Mouse (Mus musculus) intestine, embryonic 14.5 days (tissue): Measurements from ENCODE around the gene Tmem72. TPM values are rescaled to one million over a fixed set of nuclear protein-coding genes. Genes with fewer than 3 reads are reported as not detected.

Experiments
- ATAC-seq: fragments of 200-750 bp; cut with Nextera tagmentation; replicated peaks from 2 replicates; pipeline ENCODE4 v1.8.0; 2017; ENCODE audit warnings: low read depth, moderate number of reproducible peaks, moderate TSS enrichment, moderate library complexity; ENCODE audit not compliant: low FRiP score, low TSS enrichment
- DNase-seq: peaks from one replicate; pipeline ENCODE4 v3.0.0-alpha.2; 2018; ENCODE audit warnings: low spot score
- H3K27ac ChIP-seq: fragments of 300-500 bp; sonication (generic); 2 replicates; pipeline ENCODE4 v1.5.1; 2014; ENCODE audit warnings: low read depth, mild to moderate bottlenecking, control low read depth
- H3K27me3 ChIP-seq: fragments of 300-500 bp; sonication (generic); replicated peaks from 2 replicates; pipeline ENCODE4 v1.6.1; 2014; ENCODE audit warnings: low read length, control low read depth; ENCODE audit not compliant: control insufficient read depth, insufficient read depth
- H3K36me3 ChIP-seq: fragments of 300-500 bp; sonication (generic); 2 replicates; pipeline ENCODE4 v1.6.1; 2014; ENCODE audit warnings: low read length, control low read depth; ENCODE audit not compliant: control insufficient read depth, insufficient read depth
- H3K4me1 ChIP-seq: fragments of 300-500 bp; sonication (generic); replicated peaks from 2 replicates; pipeline ENCODE4 v1.6.1; 2014; ENCODE audit warnings: low read length, control low read depth, mixed read lengths; ENCODE audit not compliant: control insufficient read depth, insufficient read depth
- H3K4me2 ChIP-seq: fragments of 300-500 bp; sonication (generic); 2 replicates; pipeline ENCODE4 v1.6.1; 2014; ENCODE audit warnings: low read length
- H3K4me3 ChIP-seq: fragments of 300-500 bp; sonication (generic); 2 replicates; pipeline ENCODE4 v1.5.1; 2014; ENCODE audit warnings: low read depth, low read length, control low read depth, mixed read lengths
- H3K9ac ChIP-seq: fragments of 300-500 bp; sonication (generic); 2 replicates; pipeline ENCODE4 v1.6.1; 2014; ENCODE audit warnings: mild to moderate bottlenecking, low read length
- H3K9me3 ChIP-seq: fragments of 300-500 bp; sonication (generic); 2 replicates; pipeline ENCODE4 v1.6.1; 2016; ENCODE audit warnings: low read length, control low read depth; ENCODE audit not compliant: control insufficient read depth
- WGBS: fragments of 180-500 bp; shearing (Covaris S2); extraction: QIAGEN DNeasy Blood & Tissue Kit; methylation state at CpG from one replicate; pipeline ENCODE4 v1.1.7; 2014; 5-methylcytosine and 5-hydroxymethylcytosine counted together
- polyA plus RNA-seq: library from polyadenylated mRNA; unstranded; fragments of >200 nt; fragmentation: Nextera tagmentation; extraction: Ambion mirVana; gene quantifications from 2 replicates; pipeline ENCODE4 v1.2.1, GENCODE M21; 2014

Gene Tmem72
- polyA plus RNA-seq, 1 experiment from 2014 or later: 0.04 TPM

DNA sequence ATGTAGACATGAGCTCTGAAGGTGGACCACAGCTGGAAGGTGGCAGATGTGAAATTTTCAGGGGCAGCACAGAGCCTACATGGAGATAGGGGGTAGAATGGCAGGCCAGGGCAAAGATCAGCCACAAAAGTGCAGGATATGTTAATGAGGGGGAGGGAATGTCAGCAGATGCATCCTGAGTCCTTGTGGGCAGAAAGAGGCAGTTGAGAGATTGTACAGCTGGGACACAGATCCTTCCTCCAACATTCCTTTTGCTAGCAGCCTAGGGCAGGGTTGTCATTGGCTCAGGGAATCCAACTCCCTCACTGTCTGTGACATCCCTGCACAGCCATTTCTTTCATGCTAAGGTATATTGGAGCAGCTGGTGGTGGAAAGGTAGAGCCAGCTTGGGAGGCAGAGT lies 15.9 kb downstream of the Tmem72 start:
- Histone ChIP-seq H3K9me3 (no peaks in the 10 kb centered on the region), H3K4me3 (no peak overlapping the region), H3K36me3 (no peaks in the 10 kb centered on the region), H3K4me1 (no peaks in the 10 kb centered on the region), H3K9ac (no peak overlapping the region), H3K27ac (no peak overlapping the region), H3K4me2 (no peak overlapping the region), H3K27me3 (no peaks in the 10 kb centered on the region)
- ATAC-seq (no peak), DNase-seq (no peak)

- Histone ChIP-seq H3K4me3 (no peak overlapping the region), H3K27ac (no peak overlapping the region), H3K4me1 (no peaks in the 10 kb centered on the region), H3K9me3 (no peaks in the 10 kb centered on the region), H3K27me3 (no peaks in the 10 kb centered on the region), H3K36me3 (no peaks in the 10 kb centered on the region), H3K9ac (no peak overlapping the region), H3K4me2 (no peak overlapping the region)
- DNase-seq (no peak), ATAC-seq (no peak)
- WGBS: 85% methylated on average over 4 of the region's 4 CpGs
Measured at GRCm38 (mm10) chr6:116697896-116698425, 18.8 kb downstream of the Tmem72 start.

GRCm38 (mm10) chr6:116697413-116697812 lies 19.3 kb downstream of the Tmem72 start:
- Histone ChIP-seq H3K9ac (no peak overlapping the region), H3K9me3 (no peaks in the 10 kb centered on the region), H3K27me3 (no peaks in the 10 kb centered on the region), H3K36me3 (no peaks in the 10 kb centered on the region), H3K4me1 (no peaks in the 10 kb centered on the region), H3K4me2 (no peak overlapping the region), H3K27ac (no peak overlapping the region), H3K4me3 (no peak overlapping the region)
- WGBS: 45% methylated on average over 2 of the region's 2 CpGs
- ATAC-seq (no peak), DNase-seq (no peak)

DNA sequence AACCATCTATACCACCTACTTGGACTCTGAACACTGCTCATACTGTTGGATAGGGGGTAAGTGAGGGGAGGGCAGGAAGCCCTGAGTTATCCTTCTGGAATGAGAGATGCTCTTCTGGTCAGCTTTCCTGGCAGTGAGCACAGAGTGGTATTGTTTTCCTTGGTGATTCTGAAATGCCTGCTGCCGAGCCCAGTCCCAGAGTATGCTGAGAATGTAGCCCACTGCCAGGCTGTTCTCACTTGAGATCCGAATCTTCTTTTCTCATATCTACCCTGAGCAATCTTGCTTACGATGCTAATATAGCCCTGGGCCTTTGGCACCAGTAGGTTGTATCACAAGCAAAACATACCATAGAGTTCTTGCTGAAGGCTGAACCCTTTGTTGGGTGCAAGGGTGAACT lies 22.4 kb downstream of the Tmem72 start:
- Histone ChIP-seq H3K36me3 (no peaks in the 10 kb centered on the region), H3K27ac (no peak overlapping the region), H3K4me3 (no peak overlapping the region), H3K4me2 (no peak overlapping the region), H3K27me3 (no peaks in the 10 kb centered on the region), H3K9me3 (no peaks in the 10 kb centered on the region), H3K4me1 (no peaks in the 10 kb centered on the region), H3K9ac (no peak overlapping the region)
- no peak for DNase-seq
- 79% methylated on average over 3 of the region's 3 CpGs for WGBS
- no peak for ATAC-seq

GRCm38 (mm10) chr6:116693639-116694038 lies 23.1 kb downstream of the Tmem72 start:
- H3K9ac ChIP-seq: no peak overlapping the region
- no peaks in the 10 kb centered on the region for H3K36me3 ChIP-seq
- DNase-seq (no peak), ATAC-seq (no peak)
- no peak overlapping the region for H3K27ac ChIP-seq
- H3K4me1 ChIP-seq: no peaks in the 10 kb centered on the region
- 82% methylated on average over 4 of the region's 4 CpGs for WGBS
- H3K9me3 ChIP-seq: no peaks in the 10 kb centered on the region
- H3K4me2 ChIP-seq: no peak overlapping the region
- H3K4me3 ChIP-seq: no peak overlapping the region
- H3K27me3 ChIP-seq: no peaks in the 10 kb centered on the region

- WGBS: 30% methylated on average over 6 of the region's 6 CpGs
- H3K27ac ChIP-seq: no peak overlapping the region
- no peak overlapping the region for H3K4me2 ChIP-seq
- DNase-seq (no peak), ATAC-seq (no peak)
- H3K4me1 ChIP-seq: peaks cover 5% of the 10 kb centered on the region; the same call in 1 of the 2 replicates
- H3K9me3 ChIP-seq: no peaks in the 10 kb centered on the region
- H3K27me3 ChIP-seq: no peaks in the 10 kb centered on the region
- no peak overlapping the region for H3K4me3 ChIP-seq
- H3K36me3 ChIP-seq: no peaks in the 10 kb centered on the region
- no peak overlapping the region for H3K9ac ChIP-seq
Measured at GRCm38 (mm10) chr6:116682317-116682716, 34.4 kb downstream of the Tmem72 start.

GRCm38 (mm10) chr6:116679563-116680288 lies 37.0 kb downstream of the Tmem72 start:
- WGBS: 78% methylated on average over 5 of the region's 5 CpGs
- no peak overlapping the region for H3K4me2 ChIP-seq
- no peaks in the 10 kb centered on the region for H3K9me3 ChIP-seq
- no peak overlapping the region for H3K9ac ChIP-seq
- H3K27me3 ChIP-seq: no peaks in the 10 kb centered on the region
- no peaks in the 10 kb centered on the region for H3K36me3 ChIP-seq
- DNase-seq (no peak), ATAC-seq (no peak)
- H3K4me1 ChIP-seq: peaks cover 12% of the 10 kb centered on the region
- no peak overlapping the region for H3K27ac ChIP-seq
- H3K4me3 ChIP-seq: no peak overlapping the region

DNA sequence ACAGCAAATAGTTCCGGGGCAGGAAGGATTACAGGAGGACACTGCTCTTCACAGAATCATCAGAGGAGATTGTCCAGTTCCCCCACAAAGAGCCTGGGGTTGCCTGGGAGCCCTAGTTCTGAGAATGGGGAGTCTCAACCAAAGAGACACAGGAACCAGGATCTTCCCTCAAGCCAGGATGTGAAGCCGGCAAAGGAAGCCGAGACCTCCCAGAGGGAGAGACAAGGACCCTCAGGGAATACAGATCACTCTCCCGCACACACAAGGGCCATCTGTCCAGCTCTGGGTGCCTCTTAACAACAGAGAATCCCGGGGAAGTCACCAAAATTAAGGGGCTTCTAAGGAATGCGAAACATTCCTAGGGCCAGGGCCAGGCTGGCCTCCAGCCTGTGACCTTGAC lies 39.4 kb downstream of the Tmem72 start:
- H3K9me3 ChIP-seq: no peaks in the 10 kb centered on the region
- no peak overlapping the region for H3K4me3 ChIP-seq
- no peaks in the 10 kb centered on the region for H3K36me3 ChIP-seq
- DNase-seq (no peak), ATAC-seq (no peak)
- H3K4me1 ChIP-seq: peaks cover 19% of the 10 kb centered on the region
- H3K27me3 ChIP-seq: no peaks in the 10 kb centered on the region
- WGBS: 63% methylated on average over 6 of the region's 6 CpGs
- H3K9ac ChIP-seq: no peak overlapping the region
- no peak overlapping the region for H3K27ac ChIP-seq
- H3K4me2 ChIP-seq: no peak overlapping the region

DNA sequence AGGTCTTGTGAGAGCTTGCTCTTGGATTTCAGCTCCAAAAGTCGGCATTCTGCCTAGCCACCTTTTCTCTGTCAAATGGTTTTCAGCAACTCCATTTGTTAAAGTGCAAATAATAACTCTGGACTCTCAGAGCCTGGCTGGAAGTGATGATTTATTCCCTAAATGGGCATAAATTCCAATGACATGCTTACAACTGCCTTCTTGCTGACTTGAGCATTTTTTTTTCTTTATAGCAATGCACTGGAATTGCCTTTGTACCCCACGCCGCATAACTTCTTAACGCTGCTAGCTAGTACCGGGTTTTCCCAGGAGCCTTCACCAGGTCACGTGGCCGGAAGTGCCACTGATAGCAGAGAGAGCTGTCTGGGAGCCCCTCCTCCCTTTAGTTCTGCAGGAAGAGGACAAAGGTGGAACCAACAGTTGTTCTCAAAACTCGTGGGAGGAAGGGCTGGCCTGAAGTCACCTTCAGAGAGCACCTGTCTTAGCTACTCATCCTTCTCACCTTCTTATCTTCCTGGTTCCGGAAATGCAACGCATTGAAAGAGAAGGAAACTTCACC lies 40.3 kb downstream of the Tmem72 start:
- Histone ChIP-seq H3K27ac (no peak overlapping the region), H3K9me3 (no peaks in the 10 kb centered on the region), H3K4me2 (no peak overlapping the region), H3K9ac (no peak overlapping the region), H3K4me1 (peaks cover 19% of the 10 kb centered on the region), H3K4me3 (no peak overlapping the region), H3K36me3 (no peaks in the 10 kb centered on the region), H3K27me3 (no peaks in the 10 kb centered on the region)
- 65% methylated on average over 10 of the region's 10 CpGs for WGBS
- no peak for ATAC-seq
- DNase-seq: no peak
